Mouse (Mus musculus) thymus, adult 2 months (tissue): ENCODE results near the gene Adcy9. TPM values are rescaled to one million over a fixed set of nuclear protein-coding genes. Genes with fewer than 3 reads are reported as not detected.

Experiments
- DNase-seq: peaks from one replicate; pipeline ENCODE4 v3.0.0; 2021
- H3K27ac ChIP-seq: fragments of 200-500 bp; 2 replicates; pipeline ENCODE4 v1.5.1; 2012; ENCODE audit warnings: low read length, control low read depth; ENCODE audit not compliant: control insufficient read depth, insufficient read depth
- H3K27me3 ChIP-seq: fragments of 200-500 bp; 2 replicates; pipeline ENCODE4 v1.6.1; 2012; ENCODE audit warnings: mild to moderate bottlenecking, low read length, moderate library complexity, mixed read lengths; ENCODE audit not compliant: control insufficient read depth, insufficient read depth
- H3K36me3 ChIP-seq: fragments of 200-500 bp; 2 replicates; pipeline ENCODE4 v1.6.1; 2012; ENCODE audit warnings: mild to moderate bottlenecking, low read length, moderate library complexity; ENCODE audit not compliant: control insufficient read depth, insufficient read depth
- H3K4me1 ChIP-seq: fragments of 200-500 bp; replicated peaks from 2 replicates; pipeline ENCODE4 v1.6.1; 2012; ENCODE audit warnings: low read length; ENCODE audit not compliant: control insufficient read depth, insufficient read depth
- H3K4me3 ChIP-seq: fragments of 200-500 bp; 2 replicates; pipeline ENCODE4 v1.5.1; 2012; ENCODE audit warnings: mild to moderate bottlenecking, low read length, control low read depth, moderate library complexity; ENCODE audit not compliant: control insufficient read depth, insufficient read depth
- CTCF ChIP-seq: fragments of 200-500 bp; IDR thresholded peaks from 2 replicates; pipeline ENCODE4 v1.5.1; 2012; ENCODE audit warnings: mild to moderate bottlenecking, control low read depth, low read length, moderate library complexity, borderline replicate concordance; ENCODE audit not compliant: control insufficient read depth, poor library complexity, insufficient read depth; ENCODE audit errors: extremely low read depth
- POLR2A ChIP-seq: fragments of 200-500 bp; IDR thresholded peaks from 2 replicates; pipeline ENCODE4 v1.6.1; 2012; ENCODE audit warnings: mild to moderate bottlenecking, low read length, control low read depth, moderate library complexity; ENCODE audit not compliant: control insufficient read depth, poor library complexity, insufficient read depth; ENCODE audit errors: extremely low read depth
- whole genome bisulfite sequencing: fragments of 180-500 bp; shearing (Covaris S2); methylation state at CpG from one replicate; pipeline ENCODE4 v1.1.7; 2018; 5-methylcytosine and 5-hydroxymethylcytosine counted together
- polyA plus RNA-seq: library from polyadenylated mRNA; depleted of rRNA; stranded (reverse); fragments of >200 nt; gene quantifications from 2 replicates; pipeline ENCODE4 v1.2.3, GENCODE M21; 2012

Gene Adcy9
- polyA plus RNA-seq, 1 experiment, result 7.6 TPM

- DNase-seq, result no peak
- no peaks in the 10 kb centered on the region for H3K4me1 ChIP-seq
- TF ChIP-seq POLR2A (no peak), CTCF (no peak)
- no peak overlapping the region for H3K27ac ChIP-seq
- WGBS, result 93% methylated on average over 5 of the region's 5 CpGs
- H3K27me3 ChIP-seq, result no peaks in the 10 kb centered on the region
- no peak overlapping the region for H3K4me3 ChIP-seq
- H3K36me3 ChIP-seq, result no peaks in the 10 kb centered on the region
These were observed 86.5 kb downstream of the Adcy9 start for GRCm38 (mm10) chr16:4333788-4334187.

GRCm38 (mm10) chr16:4333371-4333770 is 86.9 kb downstream of the Adcy9 start:
- no peak overlapping the region for H3K4me3 ChIP-seq
- no peaks in the 10 kb centered on the region for H3K36me3 ChIP-seq
- no peak for DNase-seq
- 96% methylated on average over 2 of the region's 2 CpGs for WGBS
- H3K4me1 ChIP-seq, result no peaks in the 10 kb centered on the region
- H3K27ac ChIP-seq, result no peak overlapping the region
- TF ChIP-seq CTCF (no peak), POLR2A (no peak)
- no peaks in the 10 kb centered on the region for H3K27me3 ChIP-seq

- Histone ChIP-seq H3K36me3 (no peaks in the 10 kb centered on the region), H3K27me3 (no peaks in the 10 kb centered on the region), H3K4me1 (no peaks in the 10 kb centered on the region), H3K4me3 (no peak overlapping the region), H3K27ac (no peak overlapping the region)
- TF ChIP-seq POLR2A (no peak), CTCF (no peak)
- no peak for DNase-seq
These were observed 93.2 kb downstream of the Adcy9 start for GRCm38 (mm10) chr16:4327081-4327480.

GRCm38 (mm10) chr16:4325801-4326200 is 94.5 kb downstream of the Adcy9 start:
- WGBS, result 100% methylated on average over 2 of the region's 2 CpGs
- TF ChIP-seq CTCF (no peak), POLR2A (no peak)

GRCm38 (mm10) chr16:4324967-4325366 is 95.3 kb downstream of the Adcy9 start:
- Histone ChIP-seq H3K27me3 (no peaks in the 10 kb centered on the region), H3K4me1 (no peaks in the 10 kb centered on the region), H3K4me3 (no peak overlapping the region), H3K27ac (no peak overlapping the region), H3K36me3 (no peaks in the 10 kb centered on the region)
- no peak for TF ChIP-seq POLR2A
- TF ChIP-seq CTCF, result no peak
- no peak for DNase-seq

More at GRCm38 (mm10) chr16:4325801-4326200, 94.5 kb downstream of the Adcy9 start:
- H3K36me3 ChIP-seq, result no peaks in the 10 kb centered on the region
- no peak for DNase-seq
- H3K27me3 ChIP-seq, result no peaks in the 10 kb centered on the region
- no peak overlapping the region for H3K4me3 ChIP-seq
- no peak overlapping the region for H3K27ac ChIP-seq
- H3K4me1 ChIP-seq, result no peaks in the 10 kb centered on the region

- no peak overlapping the region for H3K4me3 ChIP-seq
- no peaks in the 10 kb centered on the region for H3K27me3 ChIP-seq
- TF ChIP-seq CTCF (no peak), POLR2A (no peak)
- H3K4me1 ChIP-seq, result no peaks in the 10 kb centered on the region
- 87% methylated on average over 3 of the region's 3 CpGs for WGBS
- H3K27ac ChIP-seq, result no peak overlapping the region
- no peak for DNase-seq
- no peaks in the 10 kb centered on the region for H3K36me3 ChIP-seq
These were observed 99.4 kb downstream of the Adcy9 start for GRCm38 (mm10) chr16:4320856-4321255.

GRCm38 (mm10) chr16:4318001-4318526 is 102.2 kb downstream of the Adcy9 start:
- no peak for TF ChIP-seq CTCF
- no peak for TF ChIP-seq POLR2A
- DNase-seq, result no peak
- 80% methylated on average over 6 of the region's 6 CpGs for WGBS
- H3K4me1 ChIP-seq, result no peaks in the 10 kb centered on the region
- H3K27me3 ChIP-seq, result no peaks in the 10 kb centered on the region
- no peak overlapping the region for H3K4me3 ChIP-seq
- H3K36me3 ChIP-seq, result no peaks in the 10 kb centered on the region
- no peak overlapping the region for H3K27ac ChIP-seq
